Mouse (Mus musculus) CH12.LX (cell line): ENCODE data around the gene Grap2. TPM values are rescaled to one million over a fixed set of nuclear protein-coding genes. Genes with fewer than 3 reads are reported as not detected.

ENCODE experiments used
- DNase-seq: peaks from one replicate; pipeline ENCODE4 v3.0.0-alpha.2; 2013; ENCODE audit errors: extremely low read depth
- H3K27ac ChIP-seq: 2 replicates; pipeline ENCODE4 v1.5.1; 2012; ENCODE audit warnings: low read depth, mild to moderate bottlenecking, control low read depth, moderate library complexity; ENCODE audit not compliant: insufficient read depth
- H3K27me3 ChIP-seq: replicated peaks from 2 replicates; pipeline ENCODE3; 2012; ENCODE audit warnings: inconsistent platforms
- H3K36me3 ChIP-seq, 2 experiments: replicated peaks in 1 of 2; 2 replicates each; pipeline versions ENCODE3 to v1.6.1; 2012; ENCODE audit warnings: inconsistent platforms in 1 of 2, low read length in 1 of 2, mild to moderate bottlenecking in 1 of 2, mixed read lengths in 1 of 2, moderate library complexity in 1 of 2; ENCODE audit not compliant: control insufficient read depth in 1 of 2, insufficient read depth in 1 of 2
- H3K4me1 ChIP-seq, 2 experiments: 2 replicates each; pipeline ENCODE4 v1.6.1; 2012; ENCODE audit warnings: inconsistent platforms in 1 of 2, moderate library complexity in 1 of 2; ENCODE audit not compliant: insufficient read depth in 2 of 2, control insufficient read depth in 1 of 2
- H3K4me2 ChIP-seq: 2 replicates; pipeline ENCODE4 v1.6.1; 2012; ENCODE audit warnings: low read depth, mild to moderate bottlenecking, control low read depth; ENCODE audit not compliant: poor library complexity, insufficient read depth, severe bottlenecking
- H3K4me3 ChIP-seq, 3 experiments: fragments of 150-350 bp in 1 of 3; sonication (generic) in 1 of 3; replicated peaks in 1 of 3; 2 replicates each; pipeline versions ENCODE3 to v1.5.1; 2011 to 2012; ENCODE audit warnings: low read depth in 2 of 3, low read length in 2 of 3, mild to moderate bottlenecking in 2 of 3, moderate library complexity in 2 of 3, control low read depth in 1 of 3, improper control_type of control experiment in 1 of 3, inconsistent platforms in 1 of 3, mixed read lengths in 1 of 3; ENCODE audit not compliant: poor library complexity in 1 of 3
- H3K79me2 ChIP-seq: replicated peaks from 2 replicates; pipeline ENCODE4 v1.6.1; 2012; ENCODE audit warnings: mild to moderate bottlenecking, moderate library complexity; ENCODE audit not compliant: control insufficient read depth, poor library complexity, insufficient read depth, severe bottlenecking; ENCODE audit errors: extremely low read depth
- H3K9ac ChIP-seq: 2 replicates; pipeline ENCODE4 v1.6.1; 2012; ENCODE audit warnings: low read depth, mild to moderate bottlenecking, control low read depth, moderate library complexity; ENCODE audit not compliant: insufficient read depth
- H3K9me3 ChIP-seq: replicated peaks from 2 replicates; pipeline ENCODE3; 2012; ENCODE audit warnings: low read length, inconsistent platforms, mixed read lengths
- BHLHE40 ChIP-seq: IDR thresholded peaks from 2 replicates; pipeline ENCODE4 v1.6.1; 2011; ENCODE audit warnings: mild to moderate bottlenecking, low read depth, low read length, improper control_type of control experiment
- CHD2 ChIP-seq: IDR thresholded peaks from 2 replicates; pipeline ENCODE4 v1.6.1; 2011; ENCODE audit warnings: low read length, improper control_type of control experiment
- CTCF ChIP-seq, 2 experiments: IDR thresholded peaks in 1 of 2; conservative IDR thresholded peaks in 1 of 2; 2 replicates each; pipeline ENCODE4 v1.5.1; 2011 to 2012; ENCODE audit warnings: low read depth in 2 of 2, low read length in 2 of 2, improper control_type of control experiment in 1 of 2, inconsistent platforms in 1 of 2, mild to moderate bottlenecking in 1 of 2, moderate library complexity in 1 of 2
- ELF1 ChIP-seq: IDR thresholded peaks from 2 replicates; pipeline ENCODE4 v1.6.1; 2014; ENCODE audit warnings: low read depth, mild to moderate bottlenecking, inconsistent platforms, low read length, improper control_type of control experiment
- EP300 ChIP-seq: IDR thresholded peaks from 2 replicates; pipeline ENCODE4 v1.6.1; 2011; ENCODE audit warnings: low read length, improper control_type of control experiment
- ETS1 ChIP-seq: conservative IDR thresholded peaks from 2 replicates; pipeline ENCODE4 v1.6.1; 2012; ENCODE audit warnings: low read depth, mild to moderate bottlenecking, inconsistent platforms, low read length, improper control_type of control experiment, moderate library complexity
- HCFC1 ChIP-seq: IDR thresholded peaks from 2 replicates; pipeline ENCODE4 v1.6.1; 2012; ENCODE audit warnings: low read depth, mild to moderate bottlenecking, inconsistent platforms, low read length, improper control_type of control experiment
- IRF4 ChIP-seq: IDR thresholded peaks from 2 replicates; pipeline ENCODE4 v1.6.1; 2014; ENCODE audit warnings: low read depth, mild to moderate bottlenecking, inconsistent platforms, low read length, improper control_type of control experiment
- KAT2A ChIP-seq: IDR thresholded peaks from 2 replicates; pipeline ENCODE4 v1.6.1; 2012; ENCODE audit warnings: low read length, improper control_type of control experiment, inconsistent platforms; ENCODE audit not compliant: insufficient replicate concordance
- MAFK ChIP-seq: IDR thresholded peaks from 2 replicates; pipeline ENCODE4 v1.6.1; 2011; ENCODE audit warnings: low read length, improper control_type of control experiment; ENCODE audit not compliant: insufficient replicate concordance
- MAX ChIP-seq: IDR thresholded peaks from 2 replicates; pipeline ENCODE4 v1.6.1; 2011; ENCODE audit warnings: low read length, improper control_type of control experiment
- MAZ ChIP-seq: IDR thresholded peaks from 2 replicates; pipeline ENCODE4 v1.6.1; 2012; ENCODE audit warnings: low read depth, mild to moderate bottlenecking, inconsistent platforms, low read length, improper control_type of control experiment, moderate library complexity
- MEF2A ChIP-seq: IDR thresholded peaks from 2 replicates; pipeline ENCODE4 v1.6.1; 2014; ENCODE audit warnings: low read depth, mild to moderate bottlenecking, inconsistent platforms, low read length, improper control_type of control experiment, borderline replicate concordance
- NELFE ChIP-seq: IDR thresholded peaks from 2 replicates; pipeline ENCODE4 v1.6.1; 2011; ENCODE audit warnings: low read depth, low read length, improper control_type of control experiment
- PAX5 ChIP-seq: IDR thresholded peaks from 2 replicates; pipeline ENCODE4 v1.6.1; 2012; ENCODE audit warnings: low read length, inconsistent platforms, mixed read lengths
- POLR2AphosphoS2 ChIP-seq: IDR thresholded peaks from 2 replicates; pipeline ENCODE4 v1.6.1; 2011; ENCODE audit warnings: low read depth, low read length, improper control_type of control experiment
- RAD21 ChIP-seq: IDR thresholded peaks from 2 replicates; pipeline ENCODE4 v1.6.1; 2011; ENCODE audit warnings: low read depth, mild to moderate bottlenecking, low read length, improper control_type of control experiment, moderate library complexity
- RCOR1 ChIP-seq: conservative IDR thresholded peaks from 2 replicates; pipeline ENCODE4 v1.6.1; 2012; ENCODE audit warnings: low read depth, mild to moderate bottlenecking, inconsistent platforms, low read length, improper control_type of control experiment
- SIN3A ChIP-seq: IDR thresholded peaks from 2 replicates; pipeline ENCODE4 v1.6.1; 2012; ENCODE audit warnings: low read length, improper control_type of control experiment, inconsistent platforms
- SMC3 ChIP-seq: IDR thresholded peaks from 2 replicates; pipeline ENCODE4 v1.6.1; 2011; ENCODE audit warnings: low read depth, low read length, improper control_type of control experiment
- TBP ChIP-seq: conservative IDR thresholded peaks from 2 replicates; pipeline ENCODE4 v1.6.1; 2011; ENCODE audit warnings: low read depth, low read length, improper control_type of control experiment
- TCF12 ChIP-seq: IDR thresholded peaks from 2 replicates; pipeline ENCODE4 v1.6.1; 2014; ENCODE audit warnings: low read depth, mild to moderate bottlenecking, inconsistent platforms, low read length, improper control_type of control experiment
- UBTF ChIP-seq: IDR thresholded peaks from 2 replicates; pipeline ENCODE4 v1.6.1; 2012; ENCODE audit warnings: low read depth, mild to moderate bottlenecking, inconsistent platforms, low read length, improper control_type of control experiment, moderate library complexity
- ZKSCAN1 ChIP-seq: IDR thresholded peaks from 2 replicates; pipeline ENCODE4 v1.6.1; 2012; ENCODE audit warnings: low read depth, inconsistent platforms, low read length, improper control_type of control experiment, borderline replicate concordance
- dilution Hi-C: fragments of 300-500 bp; cut with MboI; formaldehyde crosslinking; loops from 2 replicates; pipeline ENCODE4 v1.14.3; 2020; ENCODE audit warnings: low sequenced_read_pairs; ENCODE audit not compliant: extremely low pct_unique_long_range_greater_than_20kb, extremely low pct_ligation_motif_present
- in situ Hi-C: fragments of 300-500 bp; cut with MboI; formaldehyde crosslinking; loops from 3 replicates; pipeline ENCODE4 v1.14.3; 2019; ENCODE audit warnings: low sequenced_read_pairs, low pct_ligation_motif_present, low pct_unique_long_range_greater_than_20kb, mixed read lengths
- polyA plus RNA-seq: library from polyadenylated mRNA; unstranded; fragments of >175 nt; gene quantifications from 2 replicates; pipeline ENCODE4 v1.2.1, GENCODE M21; 2012; ENCODE audit warnings: low read depth; ENCODE audit not compliant: insufficient read length
- total RNA-seq, 2 experiments: library from RNA; depleted of rRNA; stranded (reverse); fragments of 300-350 nt in 1 of 2; fragments of >200 nt in 1 of 2; gene quantifications; 2 replicates each; pipeline ENCODE4 v1.2.3; 2012 to 2014

The Grap2 gene
- total and polyA plus RNA-seq, 3 experiments, result 1.5 to 6.2 (median 5.0) TPM

DNA sequence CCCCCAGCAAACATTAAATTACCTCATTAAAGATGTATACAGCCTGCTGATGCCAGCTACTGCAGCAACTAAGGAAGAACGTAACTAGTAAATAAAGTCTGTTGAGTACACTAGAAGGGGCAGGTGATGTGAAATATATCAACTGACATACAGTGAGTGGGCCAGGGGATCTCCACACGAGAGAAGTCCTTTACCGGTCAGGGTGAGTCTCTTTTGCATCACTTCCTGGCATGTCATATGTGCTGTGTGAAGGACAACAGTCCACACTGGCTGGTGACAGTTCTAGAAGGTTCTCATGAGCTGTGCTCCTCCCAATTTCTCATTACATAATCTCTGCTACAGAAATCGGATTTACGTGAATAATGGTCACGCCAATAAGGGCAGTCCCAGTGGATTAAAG is 20.3 kb downstream of the Grap2 start:
- no peaks in the 10 kb centered on the region for H3K9me3 ChIP-seq
- TF ChIP-seq MAX (no peak), ELF1 (no peak), MEF2A (no peak), ZKSCAN1 (no peak), TCF12 (no peak), UBTF (no peak), IRF4 (no peak), MAZ (no peak), EP300 (no peak), MAFK (no peak), RAD21 (no peak), KAT2A (no peak), SMC3 (no peak), NELFE (no peak), TBP (no peak), BHLHE40 (no peak), ETS1 (no peak), HCFC1 (no peak)
- dilution Hi-C loops, result no loop called here
- no peak overlapping the region for H3K9ac ChIP-seq
- in situ Hi-C loops, result no loop called here
- H3K36me3 ChIP-seq, result no peaks in the 10 kb centered on the region
- H3K4me3 ChIP-seq, result no peak overlapping the region
- no peak overlapping the region for H3K27ac ChIP-seq
- no peak for DNase-seq
- H3K27me3 ChIP-seq, result no peaks in the 10 kb centered on the region
- H3K79me2 ChIP-seq, result no peaks in the 10 kb centered on the region
- peaks cover 3 to 13% of the 10 kb centered on the region in 2 experiments; a peak in 3 of 4 replicates for H3K4me1 ChIP-seq
- no peak overlapping the region for H3K4me2 ChIP-seq

DNA sequence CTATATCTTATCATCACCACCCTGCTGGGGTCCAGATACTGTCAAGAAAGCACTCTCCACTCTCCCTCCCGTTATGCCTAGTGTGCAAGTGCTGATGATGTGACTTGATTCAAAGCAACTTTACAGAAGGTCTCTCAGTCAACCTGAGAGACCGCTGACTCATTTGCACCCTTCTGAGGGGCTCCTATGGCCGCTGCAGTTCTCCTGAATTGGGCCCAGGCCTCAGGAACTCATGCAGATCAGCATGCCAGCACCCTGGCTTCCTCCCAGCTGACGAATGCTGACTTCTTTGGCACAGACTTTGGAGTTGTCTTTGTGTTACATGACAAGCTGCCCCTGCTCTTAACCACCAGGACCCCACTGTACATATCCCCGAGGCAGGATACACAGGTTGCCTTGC is 21.5 kb downstream of the Grap2 start:
- H3K79me2 ChIP-seq, result no peaks in the 10 kb centered on the region
- no peaks in the 10 kb centered on the region for H3K27me3 ChIP-seq
- no peak overlapping the region for H3K4me2 ChIP-seq
- no peaks in the 10 kb centered on the region for H3K36me3 ChIP-seq
- no peak overlapping the region for H3K9ac ChIP-seq
- H3K4me1 ChIP-seq, result peaks cover 3 to 13% of the 10 kb centered on the region in 2 experiments; a peak in 3 of 4 replicates
- dilution Hi-C loops, result no loop called here
- H3K27ac ChIP-seq, result no peak overlapping the region
- H3K9me3 ChIP-seq, result no peaks in the 10 kb centered on the region
- TF ChIP-seq CTCF (conservative IDR thresholded peaks at IDR 0.05 in 1 of 2, IDR thresholded peaks at IDR 0.05 in 1 of 2; ENCODE audit: low read depth in 2 of 2, low read length in 2 of 2) (no peak), EP300 (peak; percentile 61), RCOR1 (no peak), CHD2 (no peak), POLR2AphosphoS2 (no peak), BHLHE40 (peak; percentile 64), TBP (no peak), SIN3A (no peak), PAX5 (no peak), MAZ (no peak), TCF12 (0 out of 2 replicates have a peak, but pooled peaks have one; percentile 23), ELF1 (no peak), IRF4 (peak; percentile 78; the same call in 1 of the 2 replicates)
- TF ChIP-seq, all 38 proteins: peak for 4
- in situ Hi-C loops, result no loop called here
- no peak for DNase-seq
- no peak overlapping the region for H3K4me3 ChIP-seq
